Mouse (Mus musculus) myocyte (in vitro differentiated cells): Measurements from ENCODE around the gene Vmn2r65. TPM values are rescaled to one million over a fixed set of nuclear protein-coding genes. Genes with fewer than 3 reads are reported as not detected.

ENCODE experiments used
- H3K27me3 ChIP-seq: one replicate; pipeline ENCODE4 v1.6.1; 2011; ENCODE audit not compliant: control insufficient read depth, insufficient read depth, insufficient read length
- H3K36me3 ChIP-seq: one replicate; pipeline ENCODE4 v1.6.1; 2011; ENCODE audit not compliant: control insufficient read depth, insufficient read depth
- H3K4me2 ChIP-seq: one replicate; pipeline ENCODE4 v1.6.1; 2011; ENCODE audit warnings: low read depth, control low read depth
- H3K4me3 ChIP-seq: one replicate; pipeline ENCODE4 v1.5.1; 2011; ENCODE audit warnings: mild to moderate bottlenecking, control low read depth, moderate library complexity
- H3K79me2 ChIP-seq: one replicate; pipeline ENCODE4 v1.6.1; 2011; ENCODE audit not compliant: control insufficient read depth, insufficient read depth
- H3ac ChIP-seq: one replicate; pipeline ENCODE4 v1.6.1; 2011; ENCODE audit not compliant: control insufficient read depth, insufficient read length
- CEBPB ChIP-seq: IDR thresholded peaks from 2 replicates; pipeline ENCODE4 v1.6.1; 2011; ENCODE audit warnings: mild to moderate bottlenecking, moderate library complexity; ENCODE audit not compliant: poor library complexity, insufficient read depth, severe bottlenecking
- E2F4 ChIP-seq: IDR thresholded peaks from one replicate; pipeline ENCODE4 v1.6.1; 2011; ENCODE audit warnings: mild to moderate bottlenecking, control low read depth, moderate library complexity; ENCODE audit not compliant: insufficient read depth
- MAX ChIP-seq: IDR thresholded peaks from one replicate; pipeline ENCODE4 v1.6.1; 2011; ENCODE audit warnings: low read depth, mild to moderate bottlenecking, control low read depth
- MYOD1 ChIP-seq, 3 experiments: IDR thresholded peaks; one replicate each; pipeline ENCODE4 v1.6.1; 2011; ENCODE audit warnings: control low read depth in 2 of 3, low read depth in 2 of 3, mild to moderate bottlenecking in 2 of 3, moderate library complexity in 1 of 3; ENCODE audit not compliant: insufficient read length in 2 of 3, control insufficient read depth in 1 of 3
- MYOG ChIP-seq, 3 experiments: IDR thresholded peaks; one replicate each; pipeline ENCODE4 v1.6.1; 2011; ENCODE audit warnings: control low read depth in 2 of 3, low read depth in 2 of 3, mild to moderate bottlenecking in 2 of 3; ENCODE audit not compliant: insufficient read length in 2 of 3, control insufficient read depth in 1 of 3, insufficient read depth in 1 of 3
- REST ChIP-seq: IDR thresholded peaks from one replicate; pipeline ENCODE4 v1.6.1; 2011; ENCODE audit warnings: mild to moderate bottlenecking, control low read depth, moderate library complexity; ENCODE audit not compliant: insufficient read depth, insufficient read length
- SRF ChIP-seq: IDR thresholded peaks from one replicate; pipeline ENCODE4 v1.6.1; 2011; ENCODE audit warnings: low read depth; ENCODE audit not compliant: control insufficient read depth, insufficient read length
- TCF12 ChIP-seq: IDR thresholded peaks from one replicate; pipeline ENCODE4 v1.6.1; 2011; ENCODE audit warnings: mild to moderate bottlenecking, control low read depth; ENCODE audit not compliant: poor library complexity, insufficient read depth, severe bottlenecking
- TCF3 ChIP-seq: IDR thresholded peaks from one replicate; pipeline ENCODE4 v1.6.1; 2011; ENCODE audit warnings: low read depth, control low read depth; ENCODE audit not compliant: insufficient read length
- USF1 ChIP-seq: IDR thresholded peaks from one replicate; pipeline ENCODE4 v1.6.1; 2011; ENCODE audit warnings: low read depth, mild to moderate bottlenecking, control low read depth, moderate library complexity
- polyA plus RNA-seq: library from polyadenylated mRNA; unstranded; fragments of >200 nt; fragmentation: generic; extraction: Trizol; gene quantifications from one replicate; pipeline ENCODE4 v1.2.1, GENCODE M21; 2012; ENCODE audit warnings: missing spikeins

The Vmn2r65 gene
- polyA plus RNA-seq, result not detected

DNA sequence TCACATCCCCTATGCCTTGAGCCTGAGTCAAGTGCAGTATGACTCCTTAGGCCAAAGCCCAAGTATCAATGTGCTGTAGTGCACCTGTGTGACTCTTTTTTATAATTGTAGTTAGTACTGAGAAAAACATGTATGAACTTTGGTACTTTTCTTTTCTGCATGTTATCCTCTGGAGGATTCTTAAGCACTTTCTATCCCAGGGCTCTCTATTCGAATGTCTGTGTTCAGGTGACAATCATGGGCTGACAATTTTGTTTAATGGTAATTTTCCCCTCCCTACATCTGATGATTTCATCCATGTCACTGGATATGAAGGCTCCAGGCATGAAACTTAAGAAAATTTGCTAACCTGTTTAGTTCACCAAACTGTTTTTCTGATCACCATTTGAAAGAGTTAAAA, at the start of gene Vmn2r65:
Vmn2r65 (minus strand) TSS at position 101 of the 400 bp plus-strand sequence.
- Histone ChIP-seq H3ac (no peak within 1 kb of the TSS), H3K36me3 (no peaks in the 10 kb centered on the region), H3K4me3 (no peak within 1 kb of the TSS), H3K4me2 (no peak within 1 kb of the TSS), H3K27me3 (no peaks in the 10 kb centered on the region), H3K79me2 (no peaks in the 10 kb centered on the region)
- no peak for TF ChIP-seq MAX
- no peak for TF ChIP-seq MYOG (IDR thresholded peaks at IDR 0.05; ENCODE audit: control insufficient read depth in 1 of 3, insufficient read depth in 1 of 3, insufficient read length in 2 of 3, low read depth in 2 of 3)
- no peak for TF ChIP-seq USF1
- TF ChIP-seq CEBPB, result no peak
- TF ChIP-seq E2F4, result no peak
- no peak for TF ChIP-seq MYOD1 (IDR thresholded peaks at IDR 0.05; ENCODE audit: control insufficient read depth in 1 of 3, insufficient read length in 2 of 3, low read depth in 2 of 3)
- no peak for TF ChIP-seq SRF

DNA sequence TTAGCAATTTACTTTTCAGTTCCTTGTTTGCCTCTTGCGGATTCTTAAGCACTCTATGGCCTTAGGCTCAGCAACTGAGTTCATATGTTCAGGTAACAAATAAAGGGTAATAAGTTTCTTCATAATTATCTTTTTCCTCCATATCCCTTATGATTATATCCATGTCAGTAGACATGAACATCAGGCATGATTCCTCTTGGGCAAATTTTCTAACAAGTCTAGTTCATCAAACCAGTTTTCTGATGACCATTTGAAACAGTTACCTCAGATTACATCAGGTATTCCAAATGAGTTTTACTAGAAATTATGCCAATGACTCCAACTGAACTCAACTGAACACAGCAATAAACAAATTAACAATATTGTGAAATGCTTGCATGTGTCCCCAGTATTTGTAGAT, 48.3 kb upstream of the Vmn2r65 start, which contains the start of gene Vmn2r66:
Vmn2r66 (minus strand) TSS at position 101 of the 400 bp plus-strand sequence.
- no peak within 1 kb of the TSS for H3ac ChIP-seq
- H3K36me3 ChIP-seq, result no peaks in the 10 kb centered on the region
- no peak within 1 kb of the TSS for H3K4me2 ChIP-seq
- TF ChIP-seq E2F4, result no peak
- TF ChIP-seq REST, result no peak
- TF ChIP-seq USF1, result no peak
- no peak for TF ChIP-seq MAX
- H3K4me3 ChIP-seq, result no peak within 1 kb of the TSS
- no peaks in the 10 kb centered on the region for H3K79me2 ChIP-seq
- H3K27me3 ChIP-seq, result no peaks in the 10 kb centered on the region

DNA sequence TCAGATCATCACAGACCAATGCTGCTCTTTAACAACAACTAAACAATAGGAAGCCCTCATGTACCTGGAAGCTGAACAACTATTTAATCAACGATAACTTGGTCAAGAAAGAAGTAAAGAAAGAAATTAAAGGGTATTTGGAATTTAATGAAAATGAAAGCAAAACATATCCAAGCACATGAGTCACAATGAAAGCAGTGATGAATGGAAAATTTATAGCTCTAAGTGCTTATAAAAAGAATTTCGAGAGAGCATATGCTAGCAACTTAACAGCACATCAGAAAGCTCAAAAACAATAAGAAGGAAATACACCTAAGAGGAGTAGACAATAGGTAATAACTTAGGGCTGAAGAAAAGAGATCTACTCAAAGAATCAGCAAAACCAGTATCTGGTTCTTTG, 32.8 kb upstream of the Vmn2r65 start:
- no peaks in the 10 kb centered on the region for H3K36me3 ChIP-seq
- H3K27me3 ChIP-seq, result no peaks in the 10 kb centered on the region
- H3K79me2 ChIP-seq, result no peaks in the 10 kb centered on the region
- no peak overlapping the region for H3K4me2 ChIP-seq
- TF ChIP-seq CEBPB, result no peak
- TF ChIP-seq TCF12, result no peak
- TF ChIP-seq TCF3, result no peak
- TF ChIP-seq SRF, result no peak
- TF ChIP-seq MYOD1 (IDR thresholded peaks at IDR 0.05; ENCODE audit: control insufficient read depth in 1 of 3, insufficient read length in 2 of 3, low read depth in 2 of 3), result no peak
- H3ac ChIP-seq, result no peak overlapping the region
- no peak overlapping the region for H3K4me3 ChIP-seq

Other genes starting within 250 kb of the Vmn2r65 start
- not detected for gene Olfr291, start 110.6 kb downstream of the Vmn2r65 start, polyA plus RNA-seq
- not detected for gene Vmn2r66, start 48.2 kb upstream of the Vmn2r65 start, polyA plus RNA-seq
- gene Vmn2r67, start 191.9 kb upstream of the Vmn2r65 start, polyA plus RNA-seq, result not detected